Mouse (Mus musculus): ENCODE measurements around the gene Bmi1.

DNA sequence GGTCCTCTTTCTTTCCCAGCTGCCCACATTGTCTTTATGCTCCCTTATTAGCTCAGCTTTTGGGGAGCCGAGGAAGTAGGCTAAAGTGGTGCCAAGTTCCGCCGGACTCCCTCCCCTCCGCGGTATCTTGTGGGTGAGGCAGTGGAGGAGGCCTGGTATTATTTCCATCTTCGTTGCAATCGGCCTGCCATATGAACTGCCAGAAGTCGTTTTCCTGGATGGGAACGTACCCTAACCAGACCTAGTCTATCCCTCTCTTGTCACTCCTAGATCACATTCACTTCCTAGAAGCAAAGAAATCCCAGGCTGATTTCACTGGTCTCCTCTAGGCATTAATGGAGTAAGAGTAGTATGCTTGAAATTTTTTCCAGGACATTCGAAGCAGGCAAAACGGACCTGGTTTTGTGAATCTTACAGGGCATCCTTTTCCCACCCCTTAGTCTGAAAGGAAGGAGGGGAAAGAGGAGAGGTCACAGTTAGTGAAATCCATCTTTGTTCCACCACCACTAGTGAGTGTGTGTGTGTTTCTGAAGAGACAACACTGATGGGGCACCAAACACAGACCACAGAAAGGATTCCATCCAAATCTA is 22.7 kb downstream of the Bmi1 start:
- TF ChIP-seq CTCF (IDR thresholded peaks at IDR 0.05) (no peak), POLR2A (IDR thresholded peaks at IDR 0.05; ENCODE audit: insufficient read depth, low read depth, low read length) (no peak)
